Mouse (Mus musculus) ES-E14 (cell line): ENCODE results near the gene Ntn1. TPM values are rescaled to one million over a fixed set of nuclear protein-coding genes. Genes with fewer than 3 reads are reported as not detected.

Experiments
- DNase-seq: peaks from one replicate; pipeline ENCODE4 v3.0.0-alpha.2; 2013; ENCODE audit warnings: low read depth, low spot score
- H3K27ac ChIP-seq: 2 replicates; pipeline ENCODE4 v1.5.1; 2012; ENCODE audit warnings: low read depth, mild to moderate bottlenecking, low read length, moderate library complexity, mixed read lengths; ENCODE audit not compliant: poor library complexity, insufficient read depth, severe bottlenecking
- H3K36me3 ChIP-seq: 2 replicates; pipeline ENCODE4 v1.6.1; 2012; ENCODE audit warnings: mild to moderate bottlenecking, low read length, moderate library complexity, mixed read lengths; ENCODE audit not compliant: control insufficient read depth, poor library complexity, insufficient read depth, severe bottlenecking
- H3K4me1 ChIP-seq, 2 experiments: fragments of 150-350 bp in 1 of 2; sonication (generic) in 1 of 2; 2 replicates each; pipeline ENCODE4 v1.6.1; 2012; ENCODE audit warnings: low read length in 2 of 2, mild to moderate bottlenecking in 1 of 2, mixed read lengths in 1 of 2; ENCODE audit not compliant: control insufficient read depth in 2 of 2, insufficient read depth in 2 of 2, poor library complexity in 1 of 2
- H3K4me3 ChIP-seq, 2 experiments: fragments of 150-350 bp in 1 of 2; sonication (generic) in 1 of 2; 2 replicates each; pipeline ENCODE4 v1.5.1; 2012; ENCODE audit warnings: low read length in 2 of 2, low read depth in 1 of 2, mild to moderate bottlenecking in 1 of 2, mixed read lengths in 1 of 2; ENCODE audit not compliant: insufficient read depth in 1 of 2, poor library complexity in 1 of 2, severe bottlenecking in 1 of 2
- H3K9ac ChIP-seq: 2 replicates; pipeline ENCODE4 v1.6.1; 2012; ENCODE audit warnings: low read depth, mild to moderate bottlenecking, low read length, mixed read lengths; ENCODE audit not compliant: poor library complexity, insufficient read depth, severe bottlenecking
- H3K9me3 ChIP-seq: fragments of 150-350 bp; sonication (generic); 2 replicates; pipeline ENCODE4 v1.6.1; 2012; ENCODE audit warnings: low read depth, mild to moderate bottlenecking, low read length; ENCODE audit not compliant: control insufficient read depth, insufficient read depth
- CHD2 ChIP-seq: IDR thresholded peaks from 2 replicates; pipeline ENCODE4 v1.6.1; 2014; ENCODE audit warnings: mild to moderate bottlenecking, low read depth, low read length, inconsistent platforms
- HCFC1 ChIP-seq: IDR thresholded peaks from 2 replicates; pipeline ENCODE4 v1.6.1; 2012; ENCODE audit warnings: low read length, inconsistent platforms, borderline replicate concordance; ENCODE audit not compliant: insufficient read depth
- MAFK ChIP-seq: IDR thresholded peaks from 2 replicates; pipeline ENCODE4 v1.6.1; 2014; ENCODE audit warnings: mild to moderate bottlenecking, low read depth, low read length, inconsistent platforms; ENCODE audit not compliant: insufficient read depth
- ZC3H11A ChIP-seq: IDR thresholded peaks from 2 replicates; pipeline ENCODE4 v1.6.1; 2012; ENCODE audit warnings: low read depth, mild to moderate bottlenecking, inconsistent platforms, low read length, borderline replicate concordance
- ZNF384 ChIP-seq: IDR thresholded peaks from 2 replicates; pipeline ENCODE4 v1.6.1; 2012; ENCODE audit warnings: low read depth, low read length, inconsistent platforms
- in situ Hi-C, 2 experiments: fragments of 600-800 bp; cut with MboI; formaldehyde crosslinking; loops; one replicate each; pipeline ENCODE4 v1.15.1; 2025; ENCODE audit warnings: low sequenced_read_pairs in 2 of 2, inconsistent platforms in 1 of 2; ENCODE audit not compliant: unreplicated experiment in 2 of 2
- total RNA-seq: library from RNA; depleted of rRNA; stranded (reverse); fragments of 300-350 nt; gene quantifications from 2 replicates; pipeline ENCODE4 v1.2.3, GENCODE M21; 2012; rRNA removed

Gene Ntn1
- total RNA-seq, result 22.6 and 34.1 TPM in 2 replicates

DNA sequence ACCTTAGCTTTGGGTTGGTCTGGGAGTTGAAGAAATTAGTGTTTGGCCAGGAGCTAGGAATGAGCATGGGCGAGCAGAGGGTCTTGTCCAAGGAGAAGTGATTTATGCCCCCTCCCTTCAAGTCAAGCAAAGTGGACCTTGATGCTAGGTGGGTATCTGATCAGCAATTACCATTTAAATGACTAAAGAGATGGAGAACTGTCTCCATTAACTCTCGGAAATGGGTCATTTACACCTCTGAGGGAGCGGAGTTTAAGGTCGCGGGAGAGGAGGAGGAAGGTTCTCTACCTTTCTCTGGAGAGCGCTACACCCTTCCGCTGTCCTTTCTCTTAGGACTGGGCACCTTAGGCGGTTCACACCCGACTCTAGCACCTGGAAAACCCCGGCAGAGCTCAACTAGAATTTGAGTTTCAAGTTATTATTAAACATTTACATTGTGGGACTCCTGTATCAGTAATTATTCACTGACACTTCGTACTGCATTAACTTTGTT, at the start of gene Ntn1:
Gene Ntn1, minus strand, starts transcription at position 97 of the 493 bp plus-strand sequence.
- H3K9ac ChIP-seq, result peak within 1 kb of the TSS; percentile 64
- peaks cover 0 to 13% of the 10 kb centered on the region in 2 experiments; a peak in 2 of 4 replicates for H3K4me1 ChIP-seq
- peaks cover 4% of the 10 kb centered on the region; the same call in 1 of the 2 replicates for H3K36me3 ChIP-seq
- TF ChIP-seq HCFC1 (no peak), MAFK (no peak), ZC3H11A (no peak), ZNF384 (no peak), CHD2 (no peak)
- DNase-seq, result peak; percentile 83
- peak within 1 kb of the TSS; percentile 58 to 84 for H3K4me3 ChIP-seq
- no peaks in the 10 kb centered on the region for H3K9me3 ChIP-seq
- peak within 1 kb of the TSS; percentile 20; the same call in 1 of the 2 replicates for H3K27ac ChIP-seq
- in situ Hi-C loops, result loop anchor here (10.0 to 25.0 kb wide), 2 partner anchors 388 to 406 kb away; no protein-coding TSS in a partner anchor

DNA sequence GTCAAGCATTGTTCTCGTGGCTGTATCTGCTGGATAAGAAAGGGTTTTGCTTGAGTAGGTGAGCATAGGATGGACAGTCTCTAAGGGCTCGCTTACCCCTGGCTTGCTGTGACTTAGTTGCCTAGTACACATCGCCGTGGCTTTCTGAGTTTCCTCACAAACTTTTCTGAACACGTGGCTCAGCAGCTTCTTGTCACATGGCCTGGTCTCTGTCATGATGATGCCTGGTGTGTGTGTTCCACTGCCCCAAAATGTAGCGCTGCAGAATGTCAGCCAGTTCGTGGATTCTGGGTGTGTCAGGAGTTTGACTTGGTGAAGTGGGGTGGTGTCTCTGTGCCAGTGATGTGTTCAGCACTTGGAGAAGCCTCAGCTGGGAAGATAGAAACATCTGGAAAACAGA, 47.7 kb upstream of the Ntn1 start:
- DNase-seq, result no peak
- no peaks in the 10 kb centered on the region for H3K36me3 ChIP-seq
- H3K4me1 ChIP-seq, result no peaks in the 10 kb centered on the region
- no peak overlapping the region for H3K27ac ChIP-seq
- no peaks in the 10 kb centered on the region for H3K9me3 ChIP-seq
- in situ Hi-C loops, result no loop called here
- TF ChIP-seq HCFC1, result no peak
- TF ChIP-seq ZNF384, result no peak
- TF ChIP-seq CHD2, result no peak
- no peak for TF ChIP-seq ZC3H11A
- no peak for TF ChIP-seq MAFK
- no peak overlapping the region for H3K4me3 ChIP-seq
- no peak overlapping the region for H3K9ac ChIP-seq

DNA sequence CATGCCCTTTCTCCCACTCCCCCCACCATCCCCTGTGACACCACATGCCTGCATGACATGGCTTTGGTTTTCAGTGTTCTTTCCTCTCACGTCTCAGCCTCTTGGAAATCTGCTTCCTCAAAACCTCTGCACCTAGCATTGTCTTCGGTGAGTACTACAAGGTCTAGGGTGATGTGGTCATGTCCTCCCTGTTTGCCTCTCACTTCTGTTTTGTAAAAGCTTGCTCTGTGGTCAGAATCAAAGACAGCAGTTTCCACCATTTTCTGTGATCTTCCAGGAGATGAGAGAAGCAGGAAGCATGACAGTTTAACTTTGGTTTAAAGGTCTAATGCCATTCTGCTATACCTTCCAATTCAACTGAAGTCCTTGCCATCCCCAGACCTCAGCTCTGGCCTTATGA, 46.6 kb upstream of the Ntn1 start:
- in situ Hi-C loops, result no loop called here
- no peak for DNase-seq
- H3K4me1 ChIP-seq, result no peaks in the 10 kb centered on the region

DNA sequence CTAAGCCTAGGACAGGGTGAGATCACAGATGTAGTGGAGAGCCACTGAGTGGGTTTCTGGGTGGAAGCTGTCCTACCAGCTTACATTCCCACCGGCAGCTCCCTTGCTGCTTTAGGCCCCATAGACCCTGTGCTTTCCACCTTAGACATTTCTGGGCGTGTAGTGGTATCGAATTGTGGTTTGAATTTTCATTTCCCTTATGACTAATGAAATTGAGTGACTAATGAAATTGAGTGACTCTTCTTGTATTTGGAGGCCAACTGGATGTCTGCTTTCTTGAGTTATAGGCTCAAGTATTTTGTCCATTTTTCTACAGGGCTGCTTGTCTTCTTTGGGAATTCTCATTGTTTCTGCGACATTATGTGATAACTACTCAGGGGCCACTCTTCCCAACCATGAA, 45.9 kb upstream of the Ntn1 start:
- H3K4me1 ChIP-seq, result no peaks in the 10 kb centered on the region
- H3K4me3 ChIP-seq, result no peak overlapping the region
- no peaks in the 10 kb centered on the region for H3K36me3 ChIP-seq
- no peak overlapping the region for H3K9ac ChIP-seq
- no peaks in the 10 kb centered on the region for H3K9me3 ChIP-seq
- TF ChIP-seq CHD2 (no peak), MAFK (no peak), ZC3H11A (no peak), ZNF384 (no peak), HCFC1 (no peak)
- no peak for DNase-seq
- H3K27ac ChIP-seq, result no peak overlapping the region
- in situ Hi-C loops, result no loop called here

More for the DNA sequence above, 46.6 kb upstream of the Ntn1 start:
- Histone ChIP-seq H3K4me3 (no peak overlapping the region), H3K27ac (no peak overlapping the region), H3K9me3 (no peaks in the 10 kb centered on the region), H3K9ac (no peak overlapping the region), H3K36me3 (no peaks in the 10 kb centered on the region)
- no peak for TF ChIP-seq MAFK
- TF ChIP-seq HCFC1, result no peak
- TF ChIP-seq CHD2, result no peak
- no peak for TF ChIP-seq ZC3H11A
- no peak for TF ChIP-seq ZNF384

DNA sequence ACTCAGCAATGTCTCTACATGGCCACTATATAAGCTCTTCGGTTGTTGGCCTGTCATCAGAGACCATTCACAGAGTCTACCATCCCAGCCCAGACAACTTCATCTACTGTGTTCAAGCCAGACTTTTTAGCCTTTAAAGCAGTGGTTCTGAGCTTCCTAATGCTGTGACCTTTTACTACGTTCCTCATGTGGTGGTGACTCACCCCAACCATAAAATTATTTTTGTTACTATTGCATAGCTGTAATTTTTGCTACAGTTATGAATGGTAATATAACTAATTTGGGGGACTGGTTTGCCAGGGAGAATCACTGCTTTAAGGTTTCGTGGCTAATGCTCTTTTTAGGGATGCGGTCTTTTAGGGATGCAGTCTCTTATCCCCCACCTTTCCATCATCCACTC, 45.3 kb upstream of the Ntn1 start:
- Histone ChIP-seq H3K9me3 (no peaks in the 10 kb centered on the region), H3K27ac (no peak overlapping the region), H3K36me3 (no peaks in the 10 kb centered on the region), H3K9ac (no peak overlapping the region), H3K4me1 (no peaks in the 10 kb centered on the region), H3K4me3 (no peak overlapping the region)
- in situ Hi-C loops, result no loop called here
- TF ChIP-seq HCFC1 (no peak), MAFK (no peak), CHD2 (no peak), ZC3H11A (no peak), ZNF384 (no peak)
- DNase-seq, result no peak
